Mouse (Mus musculus) adrenal gland, postnatal 4 days (tissue): ENCODE results near the gene Bcat2. TPM values are rescaled to one million over a fixed set of nuclear protein-coding genes. Genes with fewer than 3 reads are reported as not detected.

Experiments
- DNase-seq, 2 experiments: peaks; one replicate each; pipeline ENCODE4 v3.0.0; 2021 to 2022; ENCODE audit warnings: low spot score in 2 of 2, mixed read lengths in 2 of 2
- total RNA-seq, 2 experiments: library from RNA; stranded (reverse); gene quantifications; 2 replicates each; pipeline ENCODE4 v1.2.3; 2021

The Bcat2 gene
- total RNA-seq, 2 experiments from 2014 or later = 96.4 to 96.5 TPM

GRCm38 (mm10) chr7:45621443-45621842 is 51.5 kb downstream of the Bcat2 start, which contains the start of gene Izumo1:
Izumo1 (plus strand) TSS chr7:45621811.
- no peak for DNase-seq

DNA sequence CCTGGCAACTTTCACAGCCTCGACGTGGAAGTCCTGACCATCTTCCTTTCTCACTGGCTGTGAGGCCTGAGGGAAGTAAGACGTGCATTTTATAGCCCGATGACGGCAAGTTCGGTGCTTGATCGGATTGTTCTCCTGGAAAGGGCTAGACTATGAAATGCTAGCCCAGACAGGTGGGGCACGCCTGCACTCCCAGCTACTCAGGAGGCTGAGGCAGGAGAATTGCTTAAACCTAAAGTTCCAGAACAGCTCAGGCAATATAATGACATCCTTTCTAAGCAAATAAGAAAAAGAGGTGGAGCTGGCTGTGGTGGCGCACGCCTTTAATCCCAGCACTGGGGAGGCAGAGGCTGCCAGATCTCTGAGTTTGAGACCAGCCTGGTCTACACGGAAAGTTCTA is 53.6 kb downstream of the Bcat2 start:
- no peak for DNase-seq

GRCm38 (mm10) chr7:45624718-45625117 is 54.8 kb downstream of the Bcat2 start:
- DNase-seq = no peak

GRCm38 (mm10) chr7:45625481-45625880 is 55.5 kb downstream of the Bcat2 start:
- DNase-seq = no peak

- no peak for DNase-seq
Observed at GRCm38 (mm10) chr7:45626571-45627076, 56.7 kb downstream of the Bcat2 start.

GRCm38 (mm10) chr7:45627261-45627660 is 57.3 kb downstream of the Bcat2 start, which contains the start of gene Rasip1:
Rasip1 (plus strand) TSS chr7:45627488.
- DNase-seq = no peak

- peak; percentile 82 to 84 for DNase-seq
Observed at GRCm38 (mm10) chr7:45628364-45629294, 58.7 kb downstream of the Bcat2 start.

DNA sequence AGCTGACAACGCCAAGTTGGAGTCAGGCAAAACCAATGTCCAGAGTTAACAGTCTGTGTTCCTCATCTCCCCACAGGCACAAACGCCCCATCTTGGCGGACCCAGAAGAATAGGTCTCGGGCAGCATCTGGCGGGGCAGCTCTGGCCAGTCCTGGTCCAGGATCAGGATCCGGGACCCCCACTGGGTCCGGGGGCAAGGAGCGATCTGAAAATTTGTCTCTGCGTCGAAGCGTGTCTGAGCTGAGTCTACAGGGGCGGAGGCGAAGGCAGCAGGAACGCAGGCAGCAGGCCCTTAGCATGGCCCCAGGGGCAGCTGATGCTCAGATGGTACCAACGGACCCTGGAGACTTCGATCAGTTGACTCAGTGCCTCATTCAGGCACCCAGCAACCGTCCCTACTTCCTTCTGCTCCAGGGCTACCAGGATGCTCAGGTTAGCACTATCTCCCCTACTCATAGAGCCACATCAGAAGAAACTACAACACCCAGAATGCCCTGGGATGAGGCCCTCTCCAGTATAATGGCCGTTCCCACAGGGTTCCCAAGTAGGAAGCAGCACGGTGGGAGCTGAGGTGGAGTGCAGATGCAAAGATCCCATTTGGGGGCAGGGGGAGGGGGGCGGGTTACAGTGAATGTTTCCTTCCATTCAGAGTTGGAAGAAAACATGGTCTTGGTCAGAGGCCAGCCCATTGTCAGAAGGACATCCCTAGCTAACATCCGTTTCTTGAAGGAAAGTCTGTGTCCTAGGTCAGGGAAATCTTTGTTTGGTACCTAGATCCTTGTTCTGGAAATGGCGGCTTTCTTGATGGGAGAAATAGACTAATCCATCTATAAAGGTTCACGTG is 60.3 kb downstream of the Bcat2 start:
- DNase-seq = no peak

GRCm38 (mm10) chr7:45632499-45632898 is 62.5 kb downstream of the Bcat2 start:
- DNase-seq = no peak

GRCm38 (mm10) chr7:45634946-45635681 is 65.2 kb downstream of the Bcat2 start:
- no peak for DNase-seq

DNA sequence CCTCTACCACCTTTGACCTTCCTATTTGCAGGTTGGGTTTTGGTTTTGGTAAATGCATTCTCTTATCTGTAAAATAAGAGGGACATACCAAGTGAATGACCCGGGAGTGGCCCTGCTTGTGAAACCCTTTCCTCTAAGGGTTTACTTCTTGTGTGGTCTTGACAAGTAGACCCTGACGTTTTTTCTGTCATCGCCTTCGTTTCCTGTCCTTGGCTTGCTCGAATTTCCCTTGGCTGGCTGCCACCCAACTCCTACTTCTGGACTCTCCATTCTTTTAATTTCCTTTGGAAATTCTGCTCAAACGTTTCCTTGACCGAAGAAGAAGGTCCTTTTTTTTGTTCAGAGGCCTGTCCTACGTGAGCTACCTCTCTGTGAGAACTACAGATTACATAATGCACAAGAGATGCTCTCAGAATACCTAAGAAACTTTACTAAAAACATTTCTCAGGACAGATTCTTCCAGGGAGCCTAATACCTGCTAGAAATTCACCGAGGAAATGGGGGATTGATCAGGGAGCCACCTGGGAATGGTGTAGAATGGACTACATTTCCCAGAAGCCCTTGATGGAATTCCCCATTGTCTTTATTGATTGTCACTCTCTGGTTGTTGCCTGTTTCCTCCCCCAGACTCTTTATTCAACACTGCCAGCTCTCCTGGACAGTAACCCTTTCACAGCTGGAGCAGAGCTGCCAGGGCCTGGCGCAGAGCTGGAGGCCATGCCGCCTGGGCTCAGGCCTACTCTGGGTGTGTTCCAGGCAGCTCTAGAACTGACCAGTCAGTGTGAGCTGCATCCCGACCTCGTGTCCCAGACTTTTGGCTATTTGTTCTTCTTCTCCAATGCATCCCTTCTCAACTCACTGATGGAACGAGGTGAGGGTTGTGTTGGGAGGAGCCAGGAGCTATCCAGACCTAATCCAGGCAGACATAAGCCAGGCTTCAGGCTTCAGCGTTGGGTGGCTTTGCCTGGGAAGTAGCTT is 66.0 kb downstream of the Bcat2 start:
- no peak for DNase-seq

- DNase-seq = no peak
Observed at GRCm38 (mm10) chr7:45637710-45638109, 67.8 kb downstream of the Bcat2 start.

DNA sequence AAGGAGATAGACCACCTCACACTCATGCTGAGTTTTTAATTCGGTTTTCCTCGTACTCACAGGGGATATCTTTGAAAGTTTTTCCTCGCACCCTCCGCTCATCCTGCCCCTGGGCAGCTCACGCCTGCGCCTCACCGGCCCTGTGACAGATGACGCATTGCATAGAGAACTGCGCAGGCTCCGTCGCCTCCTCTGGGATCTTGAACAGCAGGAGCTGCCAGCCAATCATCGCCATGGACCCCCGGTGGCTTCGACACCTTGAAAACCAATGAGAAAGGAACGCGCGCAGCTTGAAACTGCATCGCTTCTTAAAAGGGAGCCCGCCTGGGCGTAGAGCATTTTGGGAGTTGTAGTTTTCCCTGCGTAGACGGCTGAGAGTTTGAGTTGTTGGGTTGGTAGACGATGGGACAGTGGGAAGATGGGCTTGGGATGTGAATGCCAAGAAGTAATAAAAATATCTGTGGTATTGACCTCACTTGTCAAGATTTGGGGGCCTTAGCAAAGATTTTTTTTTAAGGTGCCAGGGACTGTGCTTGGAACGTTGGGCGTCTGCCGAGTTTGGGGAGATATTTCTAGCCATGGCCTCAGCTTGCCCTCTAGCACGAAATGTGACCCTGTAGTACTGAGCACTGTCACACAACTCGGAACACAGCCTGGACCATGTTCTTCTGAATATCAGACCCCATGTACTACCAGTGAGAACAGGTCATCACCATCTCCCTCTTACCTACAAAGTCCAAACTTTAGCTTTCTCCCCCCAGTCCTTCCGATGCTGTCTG is 68.9 kb downstream of the Bcat2 start:
- DNase-seq = peak; percentile 70 to 78

Other genes starting within 250 kb of the Bcat2 start
- gene Trpm4, start 236.4 kb upstream of the Bcat2 start, total RNA-seq = 10 to 100 TPM; 17.0 to 18.1 TPM
- gene Hrc, start 234.9 kb upstream of the Bcat2 start, total RNA-seq = 10 to 100 TPM in 1 of 2 experiments, 1 to 10 TPM in 1; 6.7 to 13.0 TPM
- 1 to 10 TPM; 4.7 to 6.9 TPM for gene Ppfia3, start 203.1 kb upstream of the Bcat2 start, total RNA-seq
- gene Lin7b, start 199.6 kb upstream of the Bcat2 start, total RNA-seq = 1 to 10 TPM; 4.8 to 4.9 TPM
- 100 to 1,000 TPM; 499 to 509 TPM for gene Snrnp70, start 174.4 kb upstream of the Bcat2 start, total RNA-seq
- gene Kcna7, start 164.5 kb upstream of the Bcat2 start, total RNA-seq = under 1 TPM; 0.14 to 0.28 TPM
- under 1 TPM; 0.20 to 0.67 TPM for gene Ntf5, start 156.5 kb upstream of the Bcat2 start, total RNA-seq
- gene Lhb, start 149.3 kb upstream of the Bcat2 start, total RNA-seq = not detected
- 10 to 100 TPM; 38.6 to 40.2 TPM for gene Gys1, start 135.3 kb upstream of the Bcat2 start, total RNA-seq
- gene Ruvbl2, start 132.1 kb upstream of the Bcat2 start, total RNA-seq = 10 to 100 TPM; 56.5 to 65.0 TPM
- 100 to 1,000 TPM; 684 to 753 TPM for gene Ftl1, start 110.3 kb upstream of the Bcat2 start, total RNA-seq
- gene Bax, start 103.3 kb upstream of the Bcat2 start, total RNA-seq = 10 to 100 TPM; 75.8 to 78.4 TPM
- under 1 TPM; 0.45 to 0.54 TPM for gene Tulp2, start 88.3 kb upstream of the Bcat2 start, total RNA-seq
- gene Gm45808, start 83.3 kb upstream of the Bcat2 start, total RNA-seq = 10 to 100 TPM; 14.9 to 20.7 TPM
- 10 to 100 TPM; 35.0 to 38.8 TPM for gene Dhdh, start 81.3 kb upstream of the Bcat2 start, total RNA-seq
- gene Nucb1, start 59.7 kb upstream of the Bcat2 start, total RNA-seq = 100 to 1,000 TPM; 236 to 239 TPM
- gene Ppp1r15a, start 43.9 kb upstream of the Bcat2 start, total RNA-seq = 10 to 100 TPM; 36.9 to 45.1 TPM
- 10 to 100 TPM; 12.5 to 17.5 TPM for gene Plekha4, start 43.8 kb upstream of the Bcat2 start, total RNA-seq
- gene Hsd17b14, start 15.3 kb upstream of the Bcat2 start, total RNA-seq = 1 to 10 TPM; 1.3 to 1.8 TPM
- gene Fgf21, start 45.3 kb downstream of the Bcat2 start, total RNA-seq = under 1 TPM in 1 of 2 experiments, not detected in 1; 0.34 TPM
- under 1 TPM in 1 of 2 experiments, not detected in 1; 0.22 TPM for gene Fut1, start 47.1 kb downstream of the Bcat2 start, total RNA-seq
- 1 to 10 TPM in 1 of 2 experiments, under 1 TPM in 1; 0.54 to 1.1 TPM for gene Izumo1, start 51.7 kb downstream of the Bcat2 start, total RNA-seq
- 10 to 100 TPM; 31.1 to 31.2 TPM for gene Rasip1, start 57.3 kb downstream of the Bcat2 start, total RNA-seq
- 10 to 100 TPM; 11.5 to 14.2 TPM for gene Mamstr, start 69.8 kb downstream of the Bcat2 start, total RNA-seq
- under 1 TPM in 1 of 2 experiments, not detected in 1; 0.42 TPM for gene Fut2, start 96.2 kb downstream of the Bcat2 start, total RNA-seq
- under 1 TPM in 1 of 2 experiments, not detected in 1; 0.20 TPM for gene Ntn5, start 113.9 kb downstream of the Bcat2 start, total RNA-seq
- under 1 TPM; 0.11 to 0.28 TPM for gene Sec1, start 124.2 kb downstream of the Bcat2 start, total RNA-seq
- gene Car11, start 129.7 kb downstream of the Bcat2 start, total RNA-seq = 10 to 100 TPM; 15.1 to 16.4 TPM
- 100 to 1,000 TPM; 101 to 129 TPM for gene Dbp, start 134.9 kb downstream of the Bcat2 start, total RNA-seq
- gene Rpl18, start 145.3 kb downstream of the Bcat2 start, total RNA-seq = 1,000 to 10,000 TPM; 1,215 to 1,230 TPM
- 10 to 100 TPM; 30.1 to 33.3 TPM for gene Sphk2, start 147.8 kb downstream of the Bcat2 start, total RNA-seq
- under 1 TPM; 0.45 to 0.62 TPM for gene Fam83e, start 151.1 kb downstream of the Bcat2 start, total RNA-seq
- not detected for gene Spaca4, start 155.7 kb downstream of the Bcat2 start, total RNA-seq
- gene Lmtk3, start 213.6 kb downstream of the Bcat2 start, total RNA-seq = 10 to 100 TPM; 17.2 to 18.8 TPM
- gene Sult2b1, start 214.5 kb downstream of the Bcat2 start, total RNA-seq = 1 to 10 TPM in 1 of 2 experiments, under 1 TPM in 1; 0.64 to 1.0 TPM
- gene Cyth2, start 244.4 kb downstream of the Bcat2 start, total RNA-seq = 100 to 1,000 TPM; 124 to 126 TPM